Mouse (Mus musculus): ENCODE results near the gene Foxn3. TPM values are rescaled to one million over a fixed set of nuclear protein-coding genes. Genes with fewer than 3 reads are reported as not detected.

Foxn3 gene
- total RNA-seq, 2 experiments from 2014 or later = 98.5 to 102 TPM

GRCm38 (mm10) chr12:99247939-99248338 is 315.4 kb downstream of the Foxn3 start:
- no peak for DNase-seq

GRCm38 (mm10) chr12:99246984-99247746 is 316.2 kb downstream of the Foxn3 start:
- no peak for DNase-seq

GRCm38 (mm10) chr12:99244673-99245072 is 318.7 kb downstream of the Foxn3 start:
- DNase-seq = no peak

- DNase-seq = no peak
These were observed 319.1 kb downstream of the Foxn3 start for GRCm38 (mm10) chr12:99244264-99244663.

GRCm38 (mm10) chr12:99243316-99243715 is 320.1 kb downstream of the Foxn3 start:
- DNase-seq = no peak

GRCm38 (mm10) chr12:99240185-99240726 is 323.1 kb downstream of the Foxn3 start:
- DNase-seq = no peak

- DNase-seq = no peak
These were observed 323.6 kb downstream of the Foxn3 start for GRCm38 (mm10) chr12:99239735-99240134.

GRCm38 (mm10) chr12:99237497-99237896 is 325.9 kb downstream of the Foxn3 start:
- DNase-seq = no peak

GRCm38 (mm10) chr12:99234346-99234745 is 329.0 kb downstream of the Foxn3 start:
- no peak for DNase-seq

GRCm38 (mm10) chr12:99233386-99233785 is 330.0 kb downstream of the Foxn3 start:
- DNase-seq = peak in 1 of 2 experiments; percentile 45

GRCm38 (mm10) chr12:99232478-99232877 is 330.9 kb downstream of the Foxn3 start:
- DNase-seq = no peak

GRCm38 (mm10) chr12:99231321-99231720 is 332.1 kb downstream of the Foxn3 start:
- peak in 1 of 2 experiments; percentile 24 for DNase-seq

- DNase-seq = no peak
These were observed 332.7 kb downstream of the Foxn3 start for GRCm38 (mm10) chr12:99230783-99231048.

- no peak for DNase-seq
These were observed 333.2 kb downstream of the Foxn3 start for GRCm38 (mm10) chr12:99229973-99230782.

GRCm38 (mm10) chr12:99227313-99227952 is 335.9 kb downstream of the Foxn3 start:
- DNase-seq = peak in 1 of 2 experiments; percentile 34

GRCm38 (mm10) chr12:99224863-99225603 is 338.3 kb downstream of the Foxn3 start:
- peak in 1 of 2 experiments; percentile 56 for DNase-seq

GRCm38 (mm10) chr12:99221087-99221846 is 342.1 kb downstream of the Foxn3 start:
- no peak for DNase-seq

GRCm38 (mm10) chr12:99220333-99220732 is 343.0 kb downstream of the Foxn3 start:
- no peak for DNase-seq

- DNase-seq = no peak
These were observed 343.6 kb downstream of the Foxn3 start for GRCm38 (mm10) chr12:99219812-99220211.

GRCm38 (mm10) chr12:99217145-99217698 is 346.2 kb downstream of the Foxn3 start:
- DNase-seq = no peak

- DNase-seq = peak; percentile 54 to 68
These were observed 347.0 kb downstream of the Foxn3 start for GRCm38 (mm10) chr12:99216341-99216761.

All from heart, adult 18-20 months (tissue).